Mouse (Mus musculus) skeletal muscle tissue, adult 2 months (tissue): Measurements from ENCODE around the gene Elmod1.
A peak's percentile ranks its signal among the peaks of the same experiment; 100 is the strongest.
"Not testable (repeated sequence)": the region's sequence is repeated elsewhere in the genome, so short reads cannot be mapped to it uniquely, and the experiment has no call there.

Source experiments
- DNase-seq: peaks from one replicate; pipeline ENCODE4 v3.0.0-alpha.2; 2012; ENCODE audit warnings: low read depth, low spot score

Gene Elmod1

DNA sequence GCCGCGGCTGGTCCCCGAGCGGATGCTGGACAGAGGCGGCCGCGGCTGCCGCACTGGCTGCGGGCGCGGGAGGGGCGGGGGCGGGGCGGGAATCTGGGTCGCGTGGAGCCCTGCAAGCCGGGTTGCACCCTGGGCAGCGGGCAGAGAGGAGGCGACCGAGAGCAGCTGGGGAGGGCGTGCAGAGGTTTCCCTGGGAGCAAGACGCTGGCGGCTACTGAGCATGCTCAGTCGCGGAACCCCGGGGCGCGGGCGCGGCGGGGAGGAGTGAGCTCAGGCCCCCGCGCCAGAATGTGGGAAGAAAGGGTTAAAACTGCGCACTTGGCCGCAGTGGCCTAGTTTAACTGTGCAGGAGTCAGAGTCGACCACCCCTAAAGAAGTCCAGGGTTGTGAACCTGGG, at the start of gene Elmod1:
Gene Elmod1, minus strand, starts transcription at position 180 of the 397 bp plus-strand sequence.
- no peak for DNase-seq

DNA sequence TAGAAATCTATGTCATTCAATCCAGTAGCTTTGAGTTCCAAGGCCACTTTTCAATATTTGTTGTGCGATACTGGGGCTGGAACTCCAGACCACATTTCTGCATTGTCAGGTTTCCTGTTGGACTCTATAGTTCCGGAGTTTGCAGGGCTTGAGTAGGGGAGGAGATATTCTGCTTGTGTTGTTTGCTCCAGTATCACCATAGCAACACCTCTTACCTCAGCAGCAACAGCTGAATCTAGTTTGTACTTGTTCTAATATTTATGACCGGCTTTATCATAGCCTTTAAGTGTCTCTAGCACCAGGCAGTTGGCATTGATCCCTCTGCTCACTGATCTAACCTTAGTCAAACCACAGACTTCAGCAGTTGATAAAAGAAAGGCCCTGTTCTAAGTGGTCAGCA, 47.7 kb upstream of the Elmod1 start:
- peak; percentile 7 for DNase-seq

DNA sequence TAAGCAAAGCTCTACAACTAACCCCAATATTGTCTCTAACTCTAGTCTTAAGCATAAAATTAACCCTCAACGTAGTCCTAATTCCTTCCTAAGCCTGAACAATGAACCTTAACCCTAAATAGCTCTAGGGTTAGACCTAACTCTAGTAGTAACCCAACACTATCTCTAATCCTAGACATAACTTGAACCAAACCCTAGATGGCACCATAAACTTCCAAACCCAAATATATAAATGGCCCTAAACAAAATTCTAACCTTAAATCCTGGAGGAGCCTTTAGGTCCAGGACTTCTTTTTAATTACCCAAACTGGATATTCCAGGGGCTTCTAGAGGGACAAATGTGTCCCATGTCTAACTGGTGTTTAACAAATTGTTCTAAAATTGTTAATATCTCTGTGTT, 19.4 kb upstream of the Elmod1 start:
- no peak for DNase-seq

DNA sequence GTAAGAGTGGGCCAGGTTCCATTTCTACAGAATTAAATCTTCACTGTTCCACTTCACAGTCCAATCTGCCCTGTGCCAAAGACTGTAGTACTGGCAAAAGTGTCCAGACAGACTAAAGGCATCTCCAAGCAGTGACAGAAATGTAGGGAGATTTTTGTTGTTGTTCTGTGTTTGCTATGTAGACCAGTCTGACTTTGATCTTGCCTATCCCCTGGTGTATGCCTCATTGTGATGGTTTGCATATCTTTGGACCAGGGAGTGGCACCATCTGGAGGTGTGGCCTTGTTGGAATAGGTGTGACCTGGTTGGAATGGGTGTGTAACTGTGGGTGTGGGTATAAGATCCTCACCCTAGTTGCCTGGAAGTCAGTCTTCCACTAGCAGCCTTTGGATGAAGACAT, 17.5 kb upstream of the Elmod1 start:
- not testable (repeated sequence) for DNase-seq

DNA sequence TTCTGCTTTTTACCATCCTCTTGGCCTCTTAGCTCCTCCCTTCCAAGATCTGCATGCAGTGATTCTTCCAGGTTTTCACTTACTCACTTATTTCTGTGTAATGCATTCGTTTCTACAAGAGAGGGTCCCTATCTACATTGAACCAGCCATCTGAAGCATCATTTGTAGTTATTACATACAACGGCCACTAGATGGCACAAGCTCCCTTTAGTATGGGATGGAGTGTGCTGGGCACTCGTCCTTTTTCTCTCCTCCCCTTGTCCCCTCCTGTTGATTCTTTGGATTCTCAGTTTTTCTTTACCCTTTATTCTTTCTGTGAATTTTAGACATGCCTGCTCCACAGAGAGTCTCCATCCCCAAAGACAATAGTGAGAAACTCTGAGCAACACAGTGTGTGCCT, 15.8 kb upstream of the Elmod1 start:
- DNase-seq = peak; percentile 25

DNA sequence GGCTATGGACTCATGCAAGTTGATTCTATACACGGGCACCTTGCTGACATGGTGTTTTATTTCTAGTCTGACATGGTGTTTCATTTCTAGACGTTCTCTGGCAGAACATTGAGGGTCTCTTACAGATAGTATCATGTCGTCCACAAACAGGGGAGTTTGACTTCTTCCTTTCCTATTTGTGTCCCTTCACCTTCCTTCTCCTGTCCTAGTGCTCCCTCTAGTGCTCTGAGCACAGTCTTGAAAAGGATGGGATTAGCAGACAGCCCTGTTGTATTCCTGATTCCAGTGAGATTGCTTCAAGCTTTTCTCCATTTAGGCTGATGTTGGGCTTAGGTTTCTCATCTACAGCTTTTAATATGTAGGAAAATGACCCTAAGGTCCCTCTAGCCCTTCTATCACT, 11.9 kb upstream of the Elmod1 start:
- no peak for DNase-seq

DNA sequence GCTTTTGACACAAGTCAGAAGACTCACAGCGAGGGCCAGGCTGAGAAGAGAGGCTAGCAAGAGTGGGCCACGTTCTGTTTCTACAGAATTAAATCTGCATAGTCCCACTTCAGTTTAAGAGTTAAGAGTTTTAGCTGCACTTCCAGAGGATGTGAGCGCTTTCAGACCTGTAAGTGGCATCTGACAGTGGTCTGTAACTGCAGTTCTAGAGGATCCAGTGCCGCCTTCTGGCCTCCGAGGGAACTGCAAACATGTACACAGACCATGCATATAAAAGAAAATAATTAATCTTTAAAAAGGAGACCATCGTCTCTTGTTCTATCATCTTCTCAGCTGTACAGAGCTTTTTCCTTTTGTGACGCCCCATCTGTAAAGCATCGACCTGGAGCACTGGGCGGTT, 9.8 kb upstream of the Elmod1 start:
- DNase-seq = no peak

DNA sequence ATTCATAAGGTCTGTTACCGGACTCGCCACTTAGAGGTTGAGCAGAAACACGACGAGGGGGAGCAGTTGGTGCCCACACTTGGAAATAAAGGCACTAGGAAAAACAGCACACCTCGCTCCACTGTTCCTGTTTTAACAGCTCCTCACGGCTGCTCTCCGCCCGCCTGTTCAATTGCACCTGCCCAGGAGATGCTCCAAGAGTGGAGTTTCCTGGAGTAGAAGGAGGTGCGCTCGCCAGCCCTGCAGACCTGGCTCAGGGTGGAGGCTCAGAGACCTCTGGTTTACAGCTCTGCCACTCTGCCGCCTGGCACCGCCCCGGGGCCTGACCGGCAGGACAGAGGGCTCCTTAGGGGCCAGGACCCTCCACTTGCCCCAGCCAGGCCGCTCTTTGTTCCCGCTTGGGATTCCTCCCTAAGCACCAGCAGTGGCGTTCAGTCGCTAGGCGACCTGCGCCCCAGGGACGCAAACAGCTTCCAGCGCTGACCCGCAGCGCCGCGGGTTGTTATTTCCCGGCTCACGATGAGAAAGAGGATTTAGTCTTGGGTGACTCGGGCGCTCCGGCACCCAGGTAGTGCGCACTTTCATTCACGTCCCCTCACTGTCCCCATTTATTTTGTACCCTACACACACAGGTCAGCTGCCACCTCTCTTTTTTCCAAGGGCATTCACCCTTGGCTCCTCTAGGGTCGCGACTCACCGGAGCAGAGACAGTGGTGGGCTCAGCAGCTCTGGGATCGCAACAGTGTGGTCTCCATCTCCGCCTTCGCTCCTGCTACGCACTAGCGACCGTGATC, 576 bp downstream of the Elmod1 start:
- DNase-seq = no peak

DNA sequence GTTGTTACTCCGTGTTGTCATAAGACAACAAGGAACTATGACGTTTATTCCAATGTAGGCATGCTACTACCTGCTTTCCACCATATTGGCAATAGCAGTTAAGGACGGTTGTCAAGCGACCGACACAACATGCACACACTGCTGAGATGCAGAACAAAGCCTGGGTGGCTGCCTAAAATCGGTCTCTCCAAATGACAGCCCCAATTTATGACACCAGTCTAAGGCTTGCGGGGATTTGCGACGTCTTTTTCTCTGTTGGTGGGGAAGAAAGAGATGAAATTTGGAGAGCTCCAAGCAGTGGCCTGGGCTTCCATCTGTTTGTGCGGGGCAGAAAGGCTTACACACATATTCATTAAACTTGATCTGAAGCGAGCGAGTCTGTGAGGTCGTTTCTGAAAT, 1.2 kb downstream of the Elmod1 start:
- no peak for DNase-seq

DNA sequence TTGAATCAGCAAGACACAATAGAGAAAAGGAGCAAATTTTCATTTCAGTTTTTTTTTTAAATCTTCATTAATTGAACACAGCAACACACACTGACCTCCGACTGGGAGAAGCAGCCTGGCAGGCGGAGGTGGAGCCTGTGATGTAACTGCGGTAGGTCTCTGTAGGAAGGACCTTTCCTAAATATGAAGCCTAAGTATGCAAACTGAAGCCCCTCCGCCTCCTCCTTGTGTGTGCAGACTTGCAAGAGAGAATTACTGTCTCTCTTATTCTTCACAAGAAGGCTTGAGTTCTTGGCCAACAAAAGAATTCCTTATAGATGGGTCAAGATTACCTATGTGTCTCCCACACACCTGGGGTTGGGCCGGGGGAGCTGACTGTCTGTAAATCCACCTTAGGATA, 1.9 kb downstream of the Elmod1 start:
- DNase-seq = no peak

DNA sequence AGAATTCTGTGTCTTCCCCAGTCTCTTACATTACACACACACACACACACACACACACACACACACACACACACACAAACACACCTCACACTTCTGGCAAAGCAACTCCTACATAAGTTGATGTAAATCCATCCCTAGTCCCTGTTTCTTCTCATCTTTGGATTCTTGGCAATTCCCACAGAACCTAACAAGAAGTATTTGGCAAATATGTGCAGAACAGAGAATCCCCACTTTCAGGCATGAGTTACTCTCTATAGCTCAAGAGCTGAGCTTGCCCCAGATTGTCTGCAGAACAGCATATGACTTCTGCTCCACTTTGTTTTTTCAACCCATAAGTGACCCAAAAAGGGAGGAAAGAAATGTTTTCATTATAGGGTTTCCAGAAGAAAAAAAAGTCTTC, 2.7 kb downstream of the Elmod1 start:
- DNase-seq = no peak

DNA sequence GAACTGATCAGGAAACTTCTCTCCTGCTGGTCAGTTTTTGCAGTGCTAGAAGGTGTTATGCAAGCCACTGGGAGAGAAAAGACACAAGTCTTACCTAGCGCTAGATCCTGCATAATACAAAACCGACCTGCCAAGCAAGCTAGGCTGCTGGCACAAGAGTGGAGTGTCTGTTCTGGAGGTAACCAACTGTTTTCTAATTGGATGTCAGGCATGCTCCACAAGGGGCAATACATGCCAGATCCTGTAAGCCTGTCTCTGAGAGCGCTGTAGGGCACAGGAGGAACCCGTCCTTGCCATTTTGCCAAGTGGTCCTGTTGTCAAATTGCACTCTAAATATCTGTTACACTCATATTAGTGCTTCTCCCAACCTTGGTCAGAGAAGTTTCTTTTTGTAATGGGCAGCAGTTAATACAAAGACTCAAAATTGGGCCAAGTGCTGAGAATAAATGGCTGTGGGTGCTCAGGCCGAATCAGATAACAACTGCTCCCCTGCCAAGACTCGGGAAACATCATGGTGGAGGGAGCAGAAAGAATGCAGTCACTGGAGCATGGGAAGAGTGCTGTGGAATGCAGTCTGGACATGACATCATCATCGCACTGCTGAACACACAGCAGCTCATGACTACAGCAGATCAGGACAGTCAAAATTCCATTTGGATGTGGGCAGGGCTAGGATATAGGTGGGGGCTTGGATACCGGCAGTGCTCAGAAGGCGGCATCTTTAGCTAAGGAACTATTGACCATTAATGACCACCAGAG, 7.3 kb downstream of the Elmod1 start:
- no peak for DNase-seq

DNA sequence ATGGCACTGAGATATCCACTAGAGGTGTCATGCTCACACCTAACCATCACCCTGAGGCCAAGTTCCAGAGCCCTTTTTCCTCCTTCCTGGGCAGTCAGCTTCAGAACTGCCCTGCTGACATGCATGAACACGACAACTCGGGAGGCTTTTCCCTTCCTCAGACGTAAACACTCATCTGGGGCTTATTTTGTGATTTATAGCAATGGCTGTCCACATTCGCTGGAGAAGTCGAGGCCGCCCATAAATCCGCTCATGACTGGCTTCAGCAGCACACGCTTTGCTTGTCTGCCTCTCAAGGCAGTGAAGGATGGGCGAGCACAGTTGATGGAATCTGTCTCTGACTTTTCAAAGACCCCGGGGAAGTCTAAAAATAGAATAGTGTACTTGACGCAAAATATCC, 18.1 kb downstream of the Elmod1 start:
- DNase-seq = no peak

DNA sequence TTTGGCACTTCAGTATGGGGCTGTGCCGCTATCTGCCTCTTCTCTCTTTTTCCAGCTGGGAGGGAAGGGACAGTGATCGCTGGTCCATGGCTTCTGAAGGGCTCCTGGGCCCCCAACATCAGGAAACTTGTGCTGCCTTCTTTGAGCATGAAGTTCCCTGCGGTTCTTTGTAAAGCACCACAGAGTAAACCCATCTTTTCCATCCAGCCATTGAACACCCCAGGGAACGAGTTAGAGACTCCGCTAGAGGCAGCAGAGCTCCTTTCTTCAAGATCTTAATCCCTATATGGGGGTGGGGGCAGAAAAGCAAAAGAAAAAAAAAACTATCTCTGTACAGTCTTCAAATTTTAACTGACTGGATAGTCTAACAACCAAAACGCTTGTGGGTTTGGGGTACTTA, 20.2 kb downstream of the Elmod1 start:
- DNase-seq = no peak

DNA sequence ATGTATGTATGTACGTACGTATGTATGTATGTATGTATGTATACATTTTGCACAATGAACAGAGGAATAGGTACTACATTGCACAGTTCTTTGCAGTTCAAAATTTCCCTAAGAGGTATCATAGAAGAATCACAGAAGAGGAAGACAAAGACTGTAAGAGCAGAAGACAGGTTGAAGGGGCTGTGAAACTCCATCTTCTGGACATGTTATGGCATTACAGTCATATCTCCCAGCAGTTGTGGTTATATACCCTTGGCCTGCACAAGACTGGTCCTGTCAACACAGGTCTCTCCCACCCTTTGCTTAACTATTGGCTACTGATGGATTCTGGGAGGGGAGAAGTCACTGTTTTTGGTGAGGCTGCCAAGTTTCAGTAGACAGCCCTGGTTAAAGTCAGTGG, 27.6 kb downstream of the Elmod1 start:
- DNase-seq = no peak

DNA sequence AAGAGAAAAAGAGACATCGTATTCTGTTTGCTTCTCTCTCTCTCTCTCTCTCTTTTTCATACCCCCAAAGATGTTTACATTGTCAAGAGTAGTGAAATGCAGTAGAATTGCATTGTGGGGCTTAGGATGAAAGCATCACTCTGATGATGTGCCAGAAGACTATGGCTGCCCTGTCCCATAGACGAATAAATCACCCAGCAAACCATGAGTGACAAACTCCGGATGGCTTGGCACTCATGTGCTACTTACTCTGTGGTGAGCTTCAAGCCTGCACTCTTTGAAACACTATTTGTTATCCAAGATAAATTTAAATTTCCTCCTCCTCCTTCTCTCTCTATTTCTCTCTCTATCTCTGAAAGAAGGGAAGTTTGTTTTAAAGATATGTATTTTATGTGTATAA, 36.5 kb downstream of the Elmod1 start:
- DNase-seq = no peak

DNA sequence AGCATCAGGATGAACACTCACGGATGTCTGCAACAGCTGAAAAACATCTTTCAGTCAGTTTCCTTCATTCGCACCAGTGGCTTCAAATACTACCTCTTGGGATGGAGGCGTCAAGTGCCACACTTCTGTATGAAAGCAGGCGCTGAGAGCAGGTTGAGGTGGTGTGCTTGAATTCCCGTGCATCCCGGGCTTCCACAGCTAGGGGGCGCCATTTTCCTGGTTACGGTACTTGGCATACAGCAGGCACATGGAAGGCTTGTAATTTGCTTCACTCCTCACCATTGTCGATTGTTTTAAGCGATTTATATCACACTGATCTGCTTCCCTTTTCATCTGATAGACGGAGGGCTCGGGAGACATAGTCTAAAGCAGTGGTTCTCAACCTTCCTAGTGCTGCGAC, 40.9 kb downstream of the Elmod1 start:
- DNase-seq = no peak

DNA sequence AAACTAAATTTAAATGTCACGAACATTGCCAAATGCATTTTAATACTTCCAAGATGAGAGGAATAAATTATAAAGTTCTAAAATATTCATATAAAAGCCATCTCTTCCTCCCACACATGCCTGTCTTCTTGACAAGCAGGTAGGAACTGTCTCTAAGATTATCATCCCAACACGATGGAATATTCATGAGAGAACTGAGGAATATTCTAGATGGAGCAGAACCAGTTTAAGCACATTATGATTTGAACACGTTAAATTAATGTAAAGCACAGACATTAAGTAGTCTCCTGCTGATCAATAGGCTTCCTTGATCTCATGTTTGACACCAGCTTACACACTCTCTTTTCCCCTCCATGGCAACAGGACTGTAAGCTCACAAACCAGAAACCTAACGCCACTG, 41.7 kb downstream of the Elmod1 start:
- DNase-seq = no peak

DNA sequence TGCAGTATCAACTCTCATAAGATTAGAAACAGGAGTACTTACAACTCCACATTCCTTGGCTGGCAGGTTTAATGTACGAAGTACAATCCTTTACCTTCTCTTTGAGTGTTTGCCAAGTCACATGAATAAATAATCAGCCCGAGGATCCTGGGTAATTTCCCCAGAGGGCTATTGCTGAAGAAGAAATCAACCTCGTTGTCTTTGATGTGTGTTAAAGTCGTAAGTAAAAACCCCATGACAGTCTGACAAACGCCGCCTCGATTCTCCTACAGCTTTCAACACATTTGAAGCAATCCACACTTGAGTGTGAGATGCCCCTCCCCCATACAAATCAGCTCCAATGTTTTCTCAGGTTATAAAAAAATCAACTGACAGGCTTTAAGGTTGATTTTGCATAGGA, 44.2 kb downstream of the Elmod1 start:
- DNase-seq = no peak

DNA sequence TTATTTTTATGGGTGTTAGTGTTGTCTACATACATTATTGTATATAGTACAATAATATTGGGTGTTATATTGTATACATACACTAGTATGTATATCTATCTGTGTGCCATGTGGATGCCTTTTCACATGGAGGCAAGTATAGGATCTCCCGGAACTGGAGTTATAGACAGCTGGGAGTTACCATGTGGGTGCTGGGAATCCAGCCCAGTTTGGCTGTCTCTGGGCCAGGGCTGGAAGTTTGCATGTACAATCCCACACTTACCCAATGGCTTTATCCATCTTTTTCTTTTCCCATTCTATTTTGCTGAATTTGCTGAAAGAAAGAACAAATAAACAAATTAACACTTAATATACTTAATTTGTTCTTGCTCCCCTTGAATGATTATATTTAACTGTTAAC, 54.0 kb downstream of the Elmod1 start:
- no peak for DNase-seq

DNA sequence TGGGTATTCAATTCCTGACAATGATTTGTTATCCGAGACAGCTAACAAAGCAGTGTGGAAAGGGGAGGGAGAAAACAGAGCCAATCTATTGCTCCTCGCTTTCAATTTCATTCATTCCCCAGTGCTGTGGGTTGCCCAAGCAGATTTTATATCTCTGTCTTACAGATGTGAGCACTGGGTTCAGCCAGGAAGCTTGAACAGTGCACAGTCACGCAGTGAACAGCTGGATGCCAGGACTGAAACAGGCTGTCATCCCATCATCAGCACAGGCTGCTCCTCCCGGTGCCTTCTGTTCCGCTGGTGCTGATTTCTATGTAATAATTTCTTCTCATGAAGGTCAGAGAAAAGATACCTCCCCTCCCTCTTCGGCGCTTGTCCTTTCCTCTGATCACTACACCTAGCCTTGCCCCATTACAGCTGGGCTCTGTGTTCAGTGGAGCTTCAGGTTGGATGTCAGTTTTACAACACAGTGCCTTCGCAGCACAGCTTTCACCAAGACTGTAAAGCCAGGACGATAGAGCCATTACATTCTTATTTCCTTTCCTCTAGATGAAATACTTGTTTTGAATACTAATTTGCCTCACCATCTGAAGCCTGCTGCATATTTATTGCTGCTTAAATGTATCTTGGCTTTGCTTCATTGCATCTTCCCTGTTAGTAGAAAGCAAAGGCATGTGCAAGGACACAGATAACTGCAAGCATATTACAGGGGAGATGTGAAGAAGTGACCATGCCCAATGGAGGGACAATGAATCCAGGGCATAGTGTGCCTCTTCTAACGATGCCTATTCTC, 59.0 kb downstream of the Elmod1 start:
- no peak for DNase-seq

DNA sequence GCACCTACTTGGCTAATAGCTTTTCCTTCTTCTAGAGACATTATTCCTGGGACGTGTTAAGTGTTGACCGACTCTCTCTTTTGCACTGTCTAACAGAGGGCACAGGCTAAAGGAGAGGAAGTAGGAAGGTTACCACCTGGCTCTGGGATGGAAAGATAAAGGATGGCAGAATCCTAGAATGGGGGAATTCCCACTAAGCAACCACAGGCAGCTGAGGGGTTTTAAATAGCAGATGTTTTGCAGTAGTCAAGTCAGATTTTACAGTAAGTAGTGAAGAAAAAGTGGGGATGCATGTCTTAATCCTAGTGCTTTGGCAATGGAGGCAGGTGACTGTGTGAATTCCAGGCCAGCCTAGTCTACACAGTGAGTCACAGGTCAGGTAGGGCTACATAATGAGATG, 64.3 kb downstream of the Elmod1 start:
- DNase-seq = no peak

DNA sequence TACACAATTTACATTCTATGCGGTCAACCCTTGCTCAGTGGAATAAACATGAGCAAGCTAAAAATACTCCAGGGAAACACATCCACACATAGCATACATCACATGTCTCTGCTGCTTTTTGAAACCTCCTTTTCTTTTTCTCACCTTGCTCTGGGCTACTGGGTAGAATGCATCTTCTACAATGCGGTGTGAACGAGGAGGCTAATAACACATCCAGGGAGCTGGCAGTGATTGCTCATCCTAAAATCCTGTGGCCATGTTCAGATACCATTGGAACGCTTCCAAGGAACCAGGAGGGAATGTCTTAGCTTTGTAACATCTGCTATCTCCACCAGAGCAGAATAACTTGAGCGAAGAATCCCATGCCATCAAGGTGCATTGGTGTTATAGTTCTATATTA, 64.8 kb downstream of the Elmod1 start:
- no peak for DNase-seq
